Mouse (Mus musculus) ES-Bruce4 (cell line): ENCODE measurements around the gene Iqcd. TPM values are rescaled to one million over a fixed set of nuclear protein-coding genes. Genes with fewer than 3 reads are reported as not detected.
A peak's percentile ranks its signal among the peaks of the same experiment; 100 is the strongest.

ENCODE experiments used
- H3K27ac ChIP-seq: 2 replicates; pipeline ENCODE4 v1.5.1; 2012; ENCODE audit warnings: low read length, inconsistent platforms; ENCODE audit not compliant: insufficient read depth
- H3K27me3 ChIP-seq: 2 replicates; pipeline ENCODE4 v1.6.1; 2012; ENCODE audit warnings: mild to moderate bottlenecking, low read length, inconsistent platforms; ENCODE audit not compliant: control insufficient read depth, poor library complexity, insufficient read depth, severe bottlenecking
- H3K36me3 ChIP-seq: 2 replicates; pipeline ENCODE4 v1.6.1; 2012; ENCODE audit warnings: inconsistent platforms, mild to moderate bottlenecking, low read length, moderate library complexity; ENCODE audit not compliant: control insufficient read depth, poor library complexity, insufficient read depth, severe bottlenecking
- H3K4me1 ChIP-seq: one replicate; pipeline ENCODE4 v1.8.1; 2011; ENCODE audit warnings: low read length; ENCODE audit not compliant: control insufficient read depth, insufficient read depth
- H3K4me3 ChIP-seq: 2 replicates; pipeline ENCODE4 v1.5.1; 2011; ENCODE audit warnings: low read depth, mild to moderate bottlenecking, low read length
- H3K9ac ChIP-seq: 2 replicates; pipeline ENCODE4 v1.6.1; 2012; ENCODE audit warnings: low read depth, mild to moderate bottlenecking, inconsistent platforms; ENCODE audit not compliant: poor library complexity, severe bottlenecking
- H3K9me3 ChIP-seq: replicated peaks from 2 replicates; pipeline ENCODE4 v1.6.1; 2012; ENCODE audit warnings: mild to moderate bottlenecking, low read length, inconsistent platforms; ENCODE audit not compliant: control insufficient read depth, poor library complexity, insufficient read depth, severe bottlenecking
- CTCF ChIP-seq: IDR thresholded peaks from one replicate; pipeline ENCODE4 v1.8.1; 2011; ENCODE audit warnings: low read depth, low read length
- EP300 ChIP-seq: IDR thresholded peaks from 2 replicates; pipeline ENCODE4 v1.6.1; 2011; ENCODE audit warnings: low read depth, low read length; ENCODE audit not compliant: insufficient read depth
- POLR2A ChIP-seq: IDR thresholded peaks from one replicate; pipeline ENCODE4 v1.8.1; 2011; ENCODE audit warnings: low read length; ENCODE audit not compliant: insufficient read depth
- polyA plus RNA-seq: library from polyadenylated mRNA; stranded (reverse); fragments of >200 nt; gene quantifications from 2 replicates; pipeline ENCODE4 v1.2.4, GENCODE M21; 2011; ENCODE audit warnings: low read depth; ENCODE audit not compliant: missing spikeins, insufficient read depth, insufficient read length

The Iqcd gene
- polyA plus RNA-seq, 1 experiment: 0.37 TPM

DNA sequence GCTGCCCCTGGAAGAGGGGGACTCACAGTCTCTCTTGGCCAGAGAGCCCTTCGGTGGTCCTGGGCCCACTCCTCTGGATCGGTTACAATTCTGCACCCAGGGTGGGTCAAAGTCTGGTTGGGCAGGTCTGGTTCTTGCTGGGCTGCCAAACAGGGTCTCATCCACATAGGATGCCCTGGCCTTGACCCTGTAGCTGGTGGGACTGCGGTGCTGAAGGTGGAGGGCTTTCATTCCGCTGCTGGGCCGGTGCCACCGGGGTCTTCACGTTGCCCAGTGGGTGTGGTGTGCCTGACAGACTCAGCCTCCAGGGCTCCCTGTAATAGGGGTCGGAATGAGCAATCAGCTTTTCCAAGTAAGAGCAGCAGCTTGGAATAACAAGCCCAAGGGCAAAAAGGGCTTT lies 22.6 kb downstream of the Iqcd start:
- H3K27ac ChIP-seq: no peak overlapping the region
- no peaks in the 10 kb centered on the region for H3K36me3 ChIP-seq
- no peaks in the 10 kb centered on the region for H3K27me3 ChIP-seq
- TF ChIP-seq POLR2A (no peak), CTCF (no peak)
- H3K9ac ChIP-seq: peak overlapping the region; percentile 24
- no peaks in the 10 kb centered on the region for H3K4me1 ChIP-seq
- H3K4me3 ChIP-seq: peak overlapping the region; percentile 76
- no peaks in the 10 kb centered on the region for H3K9me3 ChIP-seq

DNA sequence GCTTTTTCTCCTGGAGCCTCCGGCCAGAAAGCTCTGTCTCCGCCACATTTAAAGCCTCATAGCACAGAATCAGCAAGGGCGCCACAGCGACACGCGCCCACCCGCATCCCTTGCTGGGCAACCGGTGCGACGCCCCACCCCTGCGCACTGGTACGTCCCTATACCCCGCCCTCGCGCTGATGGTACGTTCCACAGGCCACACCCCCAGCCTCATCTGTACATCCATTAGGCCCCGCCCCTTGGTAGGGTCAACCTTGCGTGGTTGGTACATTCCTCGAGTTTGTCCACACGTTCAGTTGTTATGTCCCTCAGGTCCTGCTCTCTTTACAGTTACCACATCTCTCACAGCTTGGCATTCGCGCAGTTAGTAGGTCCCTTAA lies 23.6 kb downstream of the Iqcd start, which contains the start of the genes Rita1 and Ddx54:
Gene Rita1 (minus strand): TSS at position 148 of the 380 bp plus-strand sequence.
Gene Ddx54 (plus strand): TSS at position 298 of the 380 bp plus-strand sequence.
- Histone ChIP-seq H3K4me3 (peak within 1 kb of the TSS; percentile 98), H3K9ac (peak within 1 kb of the TSS; percentile 69), H3K27ac (peak within 1 kb of the TSS; percentile 38; the same call in 1 of the 2 replicates), H3K4me1 (no peaks in the 10 kb centered on the region), H3K9me3 (no peaks in the 10 kb centered on the region), H3K36me3 (peaks cover 3% of the 10 kb centered on the region; the same call in 1 of the 2 replicates), H3K27me3 (no peaks in the 10 kb centered on the region)
- TF ChIP-seq EP300: peak; percentile 73
- peak; percentile 48 for TF ChIP-seq POLR2A
- TF ChIP-seq CTCF: no peak

DNA sequence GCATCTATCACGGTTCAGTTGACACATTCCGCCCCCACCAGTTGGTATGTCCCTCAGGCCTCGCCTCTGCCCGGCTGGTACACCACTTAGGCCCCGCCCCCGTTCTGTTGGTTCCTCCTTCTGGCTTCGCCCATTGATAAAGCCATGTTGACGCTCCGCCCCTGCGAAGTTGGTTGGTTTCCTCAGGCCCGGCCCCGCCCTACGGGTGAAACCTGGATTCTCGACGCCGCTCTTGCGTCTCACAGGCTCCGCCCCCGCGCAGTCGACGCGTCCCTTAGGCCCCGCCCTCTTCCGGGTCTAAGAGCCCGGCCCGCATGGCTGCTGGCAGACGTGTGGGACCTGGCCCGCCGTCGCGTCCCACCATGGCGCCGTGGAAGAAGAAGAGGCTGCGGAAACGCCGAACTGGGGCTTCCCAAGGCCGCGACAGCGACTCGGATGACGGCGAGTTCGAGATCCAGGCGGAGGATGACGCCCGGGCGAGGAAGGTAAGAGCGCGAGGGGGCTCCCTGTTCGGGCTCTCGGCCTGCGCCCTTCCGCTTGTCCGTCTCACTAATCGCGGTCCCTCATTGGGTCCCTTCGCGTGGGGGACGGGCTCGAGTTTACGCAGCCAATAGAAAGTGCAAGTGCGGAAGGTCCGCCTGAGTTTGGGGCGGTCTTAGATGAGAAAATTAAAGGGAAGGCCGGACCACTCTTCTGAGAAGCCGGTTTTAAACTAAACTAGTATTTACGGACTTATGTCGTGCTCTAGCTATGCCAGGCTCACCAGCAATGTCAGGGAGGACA lies 24.2 kb downstream of the Iqcd start:
- peaks cover 4% of the 10 kb centered on the region for H3K36me3 ChIP-seq
- peak; percentile 65 for TF ChIP-seq POLR2A
- no peak for TF ChIP-seq CTCF
- no peak for TF ChIP-seq EP300
- peak overlapping the region; percentile 38; the same call in 1 of the 2 replicates for H3K27ac ChIP-seq
- no peaks in the 10 kb centered on the region for H3K27me3 ChIP-seq
- no peaks in the 10 kb centered on the region for H3K4me1 ChIP-seq
- H3K9ac ChIP-seq: peak overlapping the region; percentile 69
- H3K4me3 ChIP-seq: peak overlapping the region; percentile 98
- no peaks in the 10 kb centered on the region for H3K9me3 ChIP-seq

DNA sequence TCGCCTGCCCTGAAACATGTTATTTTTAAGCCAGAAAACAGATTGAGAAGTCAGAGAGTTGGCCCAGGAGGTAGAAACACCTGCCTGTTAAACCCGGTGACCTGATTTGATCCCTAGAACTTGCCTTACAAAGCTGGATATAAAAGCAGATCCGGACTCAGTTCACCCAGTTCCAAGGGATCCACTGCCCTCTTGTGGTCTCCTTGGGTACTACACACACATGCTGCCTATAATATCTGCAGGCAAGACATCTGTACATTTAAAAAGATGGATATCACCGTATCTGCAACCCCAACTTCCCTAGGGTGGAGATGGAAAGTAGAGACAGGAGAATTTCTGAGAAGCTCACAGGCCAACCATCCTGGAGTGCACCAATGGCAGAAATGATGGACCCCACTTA lies 27.1 kb downstream of the Iqcd start:
- Histone ChIP-seq H3K9ac (no peak overlapping the region), H3K27me3 (no peaks in the 10 kb centered on the region), H3K36me3 (peaks cover 17% of the 10 kb centered on the region), H3K27ac (no peak overlapping the region), H3K4me3 (no peak overlapping the region), H3K9me3 (no peaks in the 10 kb centered on the region), H3K4me1 (peaks cover 7% of the 10 kb centered on the region)
- no peak for TF ChIP-seq EP300
- peak; percentile 26 for TF ChIP-seq CTCF

DNA sequence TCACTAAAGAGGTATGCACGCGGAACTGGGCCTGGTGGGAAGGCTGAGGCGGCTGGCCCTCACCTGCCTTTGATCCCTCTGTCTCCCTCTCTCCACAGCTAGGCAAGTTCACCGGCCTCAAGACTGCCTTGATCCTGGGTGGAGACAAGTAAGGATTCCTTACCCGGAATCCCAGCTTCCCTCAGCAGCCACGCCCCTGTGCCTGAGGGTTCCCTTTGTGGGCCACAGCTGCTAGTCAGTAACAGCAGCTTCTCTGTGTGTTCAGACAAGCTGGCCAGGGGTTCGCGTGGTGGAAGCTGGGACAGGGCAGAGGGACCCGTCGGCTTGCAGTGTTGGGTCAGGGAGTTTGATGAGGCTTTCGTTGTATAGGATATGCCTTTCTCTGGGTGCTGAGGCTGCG lies 30.0 kb downstream of the Iqcd start:
- Histone ChIP-seq H3K27me3 (no peaks in the 10 kb centered on the region), H3K27ac (peak overlapping the region; percentile 63), H3K9ac (no peak overlapping the region), H3K4me1 (peaks cover 8% of the 10 kb centered on the region), H3K4me3 (no peak overlapping the region), H3K9me3 (no peaks in the 10 kb centered on the region), H3K36me3 (peaks cover 32% of the 10 kb centered on the region)
- no peak for TF ChIP-seq POLR2A
- TF ChIP-seq EP300: peak; percentile 72; the same call in 1 of the 2 replicates

DNA sequence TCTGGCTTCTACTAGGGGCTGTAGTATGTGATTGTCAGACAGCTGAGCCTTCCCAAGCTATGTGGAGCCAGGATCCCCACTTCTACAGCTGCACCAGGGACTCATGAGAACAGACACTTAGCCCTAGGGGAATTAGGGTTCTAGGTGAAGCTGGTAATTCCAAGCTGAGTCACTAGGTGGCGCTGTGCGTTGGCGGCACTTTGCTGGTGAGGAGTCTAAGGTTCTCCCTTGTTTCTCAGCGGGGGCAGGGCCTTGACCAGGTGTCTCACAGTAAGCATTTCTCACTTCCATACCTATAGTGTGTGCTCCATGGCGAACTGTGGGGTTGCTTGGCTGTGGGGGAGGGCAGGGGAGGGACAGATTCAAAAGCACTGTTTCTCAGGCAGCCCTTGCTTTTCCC lies 30.4 kb downstream of the Iqcd start:
- Histone ChIP-seq H3K9me3 (no peaks in the 10 kb centered on the region), H3K36me3 (peaks cover 35% of the 10 kb centered on the region), H3K27ac (peak overlapping the region; percentile 63)

More for the DNA sequence above, 30.4 kb downstream of the Iqcd start:
- TF ChIP-seq POLR2A: no peak
- peak; percentile 99 for TF ChIP-seq CTCF
- no peak for TF ChIP-seq EP300
- H3K4me1 ChIP-seq: peaks cover 8% of the 10 kb centered on the region
- H3K27me3 ChIP-seq: no peaks in the 10 kb centered on the region
- no peak overlapping the region for H3K9ac ChIP-seq
- H3K4me3 ChIP-seq: no peak overlapping the region
